Mouse (Mus musculus) myocyte (in vitro differentiated cells): ENCODE data around the gene Plekhg4.

Source experiments
- CEBPB ChIP-seq: IDR thresholded peaks from 2 replicates; pipeline ENCODE4 v1.6.1; 2011; ENCODE audit warnings: mild to moderate bottlenecking, moderate library complexity; ENCODE audit not compliant: poor library complexity, insufficient read depth, severe bottlenecking
- E2F4 ChIP-seq: IDR thresholded peaks from one replicate; pipeline ENCODE4 v1.6.1; 2011; ENCODE audit warnings: mild to moderate bottlenecking, control low read depth, moderate library complexity; ENCODE audit not compliant: insufficient read depth
- MAX ChIP-seq: IDR thresholded peaks from one replicate; pipeline ENCODE4 v1.6.1; 2011; ENCODE audit warnings: low read depth, mild to moderate bottlenecking, control low read depth
- MYOD1 ChIP-seq, 3 experiments: IDR thresholded peaks; one replicate each; pipeline ENCODE4 v1.6.1; 2011; ENCODE audit warnings: control low read depth in 2 of 3, low read depth in 2 of 3, mild to moderate bottlenecking in 2 of 3, moderate library complexity in 1 of 3; ENCODE audit not compliant: insufficient read length in 2 of 3, control insufficient read depth in 1 of 3
- POLR2A ChIP-seq: IDR thresholded peaks from one replicate; pipeline ENCODE4 v1.6.1; 2011; ENCODE audit warnings: low read depth, mild to moderate bottlenecking, control low read depth, moderate library complexity; ENCODE audit not compliant: insufficient read length
- POLR2AphosphoS2 ChIP-seq: IDR thresholded peaks from one replicate; pipeline ENCODE4 v1.6.1; 2011; ENCODE audit warnings: low read depth, control low read depth; ENCODE audit not compliant: insufficient read length
- TCF12 ChIP-seq: IDR thresholded peaks from one replicate; pipeline ENCODE4 v1.6.1; 2011; ENCODE audit warnings: mild to moderate bottlenecking, control low read depth; ENCODE audit not compliant: poor library complexity, insufficient read depth, severe bottlenecking
- TCF3 ChIP-seq: IDR thresholded peaks from one replicate; pipeline ENCODE4 v1.6.1; 2011; ENCODE audit warnings: low read depth, control low read depth; ENCODE audit not compliant: insufficient read length
- USF1 ChIP-seq: IDR thresholded peaks from one replicate; pipeline ENCODE4 v1.6.1; 2011; ENCODE audit warnings: low read depth, mild to moderate bottlenecking, control low read depth, moderate library complexity

DNA sequence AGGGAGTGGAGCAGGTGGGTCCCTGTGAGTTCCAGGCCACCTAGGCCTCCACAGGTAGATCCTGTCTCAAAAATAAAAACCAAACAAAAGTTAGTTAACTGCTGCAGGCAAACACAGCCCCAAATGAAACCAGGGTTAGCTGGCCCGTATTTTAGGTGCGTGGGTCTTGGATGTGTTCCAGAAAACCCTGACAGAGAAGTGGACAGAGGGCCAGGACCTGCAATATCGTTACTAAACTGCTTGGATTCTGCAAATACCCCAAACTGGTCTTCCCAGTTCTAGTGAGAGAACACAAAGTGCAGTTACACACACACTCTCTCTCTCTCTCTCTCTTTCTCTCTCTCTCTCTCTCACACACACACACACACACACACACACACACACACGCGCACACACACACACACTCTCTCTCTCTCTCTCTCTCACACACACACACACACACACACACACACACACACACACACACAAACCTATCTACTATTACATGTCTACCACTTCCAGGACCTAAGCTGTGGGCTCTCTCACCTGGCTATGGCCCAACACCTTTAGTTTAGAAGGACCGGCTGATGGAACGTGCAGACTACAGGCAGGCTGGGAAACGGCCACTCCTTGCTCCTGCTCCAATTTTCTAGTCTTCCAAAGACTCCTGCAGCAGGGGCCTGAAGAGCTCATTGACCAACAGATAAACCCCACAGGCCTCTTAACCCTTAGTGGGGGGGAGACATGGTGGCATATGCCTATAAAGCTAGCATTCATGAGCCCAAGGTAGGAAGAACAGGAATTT is 29.1 kb upstream of the Plekhg4 start:
- TF ChIP-seq TCF12, result no peak
- no peak for TF ChIP-seq POLR2A
- TF ChIP-seq CEBPB, result no peak
- no peak for TF ChIP-seq TCF3
- no peak for TF ChIP-seq USF1
- TF ChIP-seq MAX, result no peak
- TF ChIP-seq MYOD1 (IDR thresholded peaks at IDR 0.05; ENCODE audit: control insufficient read depth in 1 of 3, insufficient read length in 2 of 3, low read depth in 2 of 3), result no peak
- no peak for TF ChIP-seq POLR2AphosphoS2
- TF ChIP-seq E2F4, result no peak
